Mouse (Mus musculus) midbrain, embryonic 11.5 days (tissue): ENCODE results near the gene Acoxl. TPM values are rescaled to one million over a fixed set of nuclear protein-coding genes. Genes with fewer than 3 reads are reported as not detected.

Source experiments
- ATAC-seq: fragments of 200-750 bp; cut with Nextera tagmentation; 2 replicates; pipeline ENCODE4 v1.8.0; 2017; ENCODE audit warnings: moderate TSS enrichment, moderate library complexity; ENCODE audit not compliant: low FRiP score
- DNase-seq: peaks from one replicate; pipeline ENCODE4 v3.0.0; 2015; ENCODE audit warnings: low spot score; ENCODE audit errors: missing footprints
- H3K27ac ChIP-seq: fragments of 300-500 bp; sonication (generic); 2 replicates; pipeline ENCODE4 v1.5.1; 2014; ENCODE audit warnings: low read depth, low read length
- H3K27me3 ChIP-seq: fragments of 300-500 bp; sonication (generic); 2 replicates; pipeline ENCODE4 v1.6.1; 2014; ENCODE audit warnings: mild to moderate bottlenecking, low read length, moderate library complexity, mixed read lengths; ENCODE audit not compliant: control insufficient read depth, insufficient read depth
- H3K36me3 ChIP-seq: fragments of 300-500 bp; sonication (generic); 2 replicates; pipeline ENCODE4 v1.6.1; 2014; ENCODE audit warnings: mild to moderate bottlenecking, low read length, moderate library complexity, mixed read lengths; ENCODE audit not compliant: control insufficient read depth, insufficient read depth
- H3K4me1 ChIP-seq: fragments of 300-500 bp; sonication (generic); 2 replicates; pipeline ENCODE4 v1.6.1; 2014; ENCODE audit warnings: low read length; ENCODE audit not compliant: control insufficient read depth, insufficient read depth
- H3K4me2 ChIP-seq: fragments of 300-500 bp; sonication (generic); 2 replicates; pipeline ENCODE4 v1.6.1; 2014; ENCODE audit warnings: mild to moderate bottlenecking, moderate library complexity
- H3K4me3 ChIP-seq: fragments of 300-500 bp; sonication (generic); 2 replicates; pipeline ENCODE4 v1.5.1; 2014; ENCODE audit warnings: low read depth, low read length
- H3K9ac ChIP-seq: fragments of 300-500 bp; sonication (generic); 2 replicates; pipeline ENCODE4 v1.6.1; 2014; ENCODE audit warnings: low read length
- H3K9me3 ChIP-seq: fragments of 300-500 bp; sonication (generic); 2 replicates; pipeline ENCODE4 v1.6.1; 2016; ENCODE audit warnings: low read length; ENCODE audit not compliant: control insufficient read depth
- WGBS: fragments of 180-500 bp; shearing (Covaris S2); extraction: QIAGEN DNeasy Blood & Tissue Kit; methylation state at CpG from one replicate; pipeline ENCODE4 v1.1.7; 2014; 5-methylcytosine and 5-hydroxymethylcytosine counted together
- polyA plus RNA-seq: library from polyadenylated mRNA; unstranded; fragments of >200 nt; fragmentation: Nextera tagmentation; extraction: Ambion mirVana; gene quantifications from 2 replicates; pipeline ENCODE4 v1.2.1, GENCODE M21; 2014

Acoxl gene
- polyA plus RNA-seq, 1 experiment from 2014 or later, result 0.18 TPM

GRCm38 (mm10) chr2:128027696-128028095, 189.0 kb downstream of the Acoxl start:
- 82% methylated on average over 12 of the region's 12 CpGs for WGBS
- Histone ChIP-seq H3K4me3 (no peak overlapping the region), H3K27me3 (no peaks in the 10 kb centered on the region), H3K4me2 (no peak overlapping the region), H3K4me1 (no peaks in the 10 kb centered on the region), H3K9me3 (no peaks in the 10 kb centered on the region), H3K9ac (no peak overlapping the region), H3K27ac (no peak overlapping the region), H3K36me3 (no peaks in the 10 kb centered on the region)
- DNase-seq (no peak), ATAC-seq (no peak)

DNA sequence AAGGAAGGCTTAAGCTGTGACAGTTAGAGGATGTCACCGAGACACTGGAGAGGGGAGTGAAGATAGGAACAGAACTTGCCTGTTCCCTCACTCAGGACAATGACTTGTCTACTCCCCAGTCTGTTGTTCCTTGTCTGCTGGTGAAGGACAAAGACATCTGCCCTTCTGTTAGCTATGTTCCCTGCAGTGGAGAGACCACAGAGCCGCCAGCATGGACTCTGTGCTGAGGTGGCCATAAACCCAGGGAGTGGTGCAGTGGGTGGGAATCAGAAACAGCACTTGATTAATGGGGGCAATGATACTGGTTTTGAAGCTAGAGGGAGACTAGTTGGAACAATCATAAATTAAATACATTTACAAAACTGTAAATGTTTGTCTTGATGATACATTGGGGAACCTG, 191.3 kb downstream of the Acoxl start:
- 76% methylated on average over 2 of the region's 2 CpGs for WGBS
- Histone ChIP-seq H3K4me1 (no peaks in the 10 kb centered on the region), H3K9ac (no peak overlapping the region)

DNA sequence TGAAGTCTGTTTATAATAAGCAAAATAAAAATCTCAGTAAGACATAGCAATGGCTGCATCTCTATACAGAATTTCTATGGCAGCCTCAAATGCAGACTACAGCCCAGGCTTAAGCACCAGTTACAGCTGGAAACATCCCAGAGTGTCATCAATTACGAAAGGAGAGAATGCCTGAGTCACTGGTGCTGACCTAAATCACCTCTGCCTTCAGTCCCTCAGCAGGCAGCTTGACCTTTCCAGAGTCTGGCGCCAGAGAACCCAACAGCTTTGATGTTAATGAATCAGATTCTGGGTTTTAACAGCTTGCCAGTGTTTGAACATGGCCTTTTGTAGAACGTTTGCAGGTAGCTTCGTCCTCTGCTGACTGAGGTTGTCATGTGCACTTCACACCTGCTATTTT, 193.4 kb downstream of the Acoxl start:
- Histone ChIP-seq H3K9me3 (no peaks in the 10 kb centered on the region), H3K4me1 (no peaks in the 10 kb centered on the region)
- 7% methylated on average over 4 of the region's 4 CpGs for WGBS

More for the DNA sequence above, 191.3 kb downstream of the Acoxl start:
- DNase-seq (no peak), ATAC-seq (no peak)
- Histone ChIP-seq H3K9me3 (no peaks in the 10 kb centered on the region), H3K27ac (no peak overlapping the region), H3K36me3 (no peaks in the 10 kb centered on the region), H3K27me3 (no peaks in the 10 kb centered on the region), H3K4me2 (no peak overlapping the region), H3K4me3 (no peak overlapping the region)

GRCm38 (mm10) chr2:128033503-128033902, 194.8 kb downstream of the Acoxl start:
- Histone ChIP-seq H3K9me3 (no peaks in the 10 kb centered on the region), H3K27ac (no peak overlapping the region), H3K9ac (no peak overlapping the region), H3K36me3 (no peaks in the 10 kb centered on the region), H3K4me3 (no peak overlapping the region), H3K27me3 (no peaks in the 10 kb centered on the region), H3K4me2 (no peak overlapping the region), H3K4me1 (no peaks in the 10 kb centered on the region)
- DNase-seq, result peak; percentile 47
- 87% methylated on average over 3 of the region's 3 CpGs for WGBS
- no peak for ATAC-seq

More for the DNA sequence above, 193.4 kb downstream of the Acoxl start:
- no peak overlapping the region for H3K4me2 ChIP-seq
- H3K27ac ChIP-seq, result no peak overlapping the region
- H3K4me3 ChIP-seq, result no peak overlapping the region
- ATAC-seq (no peak), DNase-seq (no peak)
- H3K36me3 ChIP-seq, result no peaks in the 10 kb centered on the region
- H3K27me3 ChIP-seq, result no peaks in the 10 kb centered on the region
- H3K9ac ChIP-seq, result no peak overlapping the region

GRCm38 (mm10) chr2:128034066-128034665, 195.5 kb downstream of the Acoxl start:
- ATAC-seq (no peak), DNase-seq (peak; percentile 56)
- no peak overlapping the region for H3K4me3 ChIP-seq
- H3K4me2 ChIP-seq, result no peak overlapping the region
- no peaks in the 10 kb centered on the region for H3K36me3 ChIP-seq
- H3K27ac ChIP-seq, result no peak overlapping the region
- no peaks in the 10 kb centered on the region; the same call in 1 of the 2 replicates for H3K9me3 ChIP-seq
- H3K9ac ChIP-seq, result no peak overlapping the region
- 88% methylated on average over 9 of the region's 9 CpGs for WGBS
- no peaks in the 10 kb centered on the region for H3K4me1 ChIP-seq
- H3K27me3 ChIP-seq, result no peaks in the 10 kb centered on the region

GRCm38 (mm10) chr2:128038259-128038890, 199.7 kb downstream of the Acoxl start:
- ATAC-seq, result no peak
- Histone ChIP-seq H3K4me1 (no peaks in the 10 kb centered on the region), H3K27ac (no peak overlapping the region), H3K9ac (no peak overlapping the region), H3K4me3 (no peak overlapping the region), H3K27me3 (no peaks in the 10 kb centered on the region), H3K9me3 (no peaks in the 10 kb centered on the region; the same call in 1 of the 2 replicates), H3K36me3 (no peaks in the 10 kb centered on the region), H3K4me2 (no peak overlapping the region)
- peak; percentile 78 for DNase-seq
- WGBS, result 84% methylated on average over 5 of the region's 5 CpGs

DNA sequence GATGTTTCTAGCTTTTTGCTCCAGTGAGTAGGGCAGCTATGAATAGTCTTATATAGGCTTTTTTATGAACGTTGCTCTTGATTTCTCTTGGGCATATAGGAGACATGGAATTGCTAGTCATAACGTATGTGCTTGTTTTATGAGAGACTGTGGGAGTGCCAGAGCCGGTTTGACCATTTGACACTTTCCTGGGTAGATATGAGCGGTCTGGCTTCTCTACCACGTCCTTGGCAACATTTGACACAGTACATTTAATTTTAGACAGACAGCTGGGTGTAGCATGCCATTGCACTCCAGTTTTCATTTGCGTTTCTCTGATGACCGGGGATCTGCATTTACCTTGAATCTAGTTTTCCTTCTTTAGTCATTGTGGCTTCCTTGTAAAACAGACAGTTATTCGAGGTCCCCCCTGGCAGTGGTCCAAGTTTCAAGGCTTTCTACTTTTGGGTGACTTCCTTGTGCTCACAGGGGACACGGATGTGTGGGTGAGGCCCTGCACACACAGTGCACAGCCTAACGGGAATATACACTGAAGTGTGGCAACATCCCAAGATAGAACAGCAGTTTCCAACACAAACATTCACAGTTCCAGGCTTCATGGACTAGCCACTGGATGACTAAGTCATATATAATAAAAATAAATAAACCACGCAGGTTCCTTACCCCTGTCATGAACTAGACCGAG, 202.5 kb downstream of the Acoxl start:
- Histone ChIP-seq H3K4me2 (no peak overlapping the region), H3K9ac (no peak overlapping the region), H3K9me3 (no peaks in the 10 kb centered on the region; the same call in 1 of the 2 replicates), H3K27me3 (no peaks in the 10 kb centered on the region), H3K27ac (no peak overlapping the region), H3K36me3 (no peaks in the 10 kb centered on the region), H3K4me1 (no peaks in the 10 kb centered on the region), H3K4me3 (no peak overlapping the region)
- no peak for ATAC-seq
- DNase-seq, result peak; percentile 77
- WGBS, result 87% methylated on average over 12 of the region's 12 CpGs

- H3K27me3 ChIP-seq, result no peaks in the 10 kb centered on the region
Measured at GRCm38 (mm10) chr2:128046454-128046853, 207.8 kb downstream of the Acoxl start.

GRCm38 (mm10) chr2:128054905-128055304, 216.2 kb downstream of the Acoxl start:
- no peak overlapping the region for H3K27ac ChIP-seq
- 77% methylated on average over 4 of the region's 4 CpGs for WGBS
- H3K9ac ChIP-seq, result no peak overlapping the region
- no peak overlapping the region for H3K4me2 ChIP-seq
- no peaks in the 10 kb centered on the region for H3K9me3 ChIP-seq
- H3K4me3 ChIP-seq, result no peak overlapping the region
- no peaks in the 10 kb centered on the region for H3K36me3 ChIP-seq
- H3K27me3 ChIP-seq, result no peaks in the 10 kb centered on the region
- no peaks in the 10 kb centered on the region for H3K4me1 ChIP-seq
- DNase-seq (no peak), ATAC-seq (no peak)

More at GRCm38 (mm10) chr2:128046454-128046853, 207.8 kb downstream of the Acoxl start:
- H3K4me3 ChIP-seq, result no peak overlapping the region
- 71% methylated on average over 4 of the region's 4 CpGs for WGBS
- H3K4me2 ChIP-seq, result no peak overlapping the region
- H3K9ac ChIP-seq, result no peak overlapping the region
- DNase-seq, result peak; percentile 44
- H3K36me3 ChIP-seq, result no peaks in the 10 kb centered on the region
- H3K27ac ChIP-seq, result no peak overlapping the region
- H3K9me3 ChIP-seq, result no peaks in the 10 kb centered on the region
- no peaks in the 10 kb centered on the region for H3K4me1 ChIP-seq
- ATAC-seq, result no peak
